Mouse (Mus musculus) kidney, adult 2 months (tissue): ENCODE data around the gene Hoxa13. TPM values are rescaled to one million over a fixed set of nuclear protein-coding genes. Genes with fewer than 3 reads are reported as not detected.

Source experiments
- DNase-seq: peaks from one replicate; pipeline ENCODE4 v3.0.0; 2021
- H3K27ac ChIP-seq: fragments of 200-500 bp; 2 replicates; pipeline ENCODE4 v1.5.1; 2012; ENCODE audit warnings: low read depth, low read length, control low read depth, inconsistent platforms; ENCODE audit not compliant: insufficient read depth
- H3K27me3 ChIP-seq: fragments of 200-500 bp; replicated peaks from 2 replicates; pipeline ENCODE4 v1.6.1; 2012; ENCODE audit warnings: mild to moderate bottlenecking, moderate library complexity, low read length, inconsistent platforms; ENCODE audit not compliant: control insufficient read depth, insufficient read depth
- H3K36me3 ChIP-seq: fragments of 200-500 bp; 2 replicates; pipeline ENCODE4 v1.6.1; 2012; ENCODE audit warnings: mild to moderate bottlenecking, moderate library complexity, low read length, inconsistent platforms; ENCODE audit not compliant: control insufficient read depth, insufficient read depth
- H3K4me1 ChIP-seq: fragments of 200-500 bp; 2 replicates; pipeline ENCODE4 v1.6.1; 2011; ENCODE audit warnings: low read length; ENCODE audit not compliant: control insufficient read depth, insufficient read depth
- H3K4me3 ChIP-seq: fragments of 200-500 bp; 2 replicates; pipeline ENCODE4 v1.5.1; 2011; ENCODE audit warnings: mild to moderate bottlenecking, low read depth, low read length, control low read depth; ENCODE audit not compliant: insufficient read depth
- CTCF ChIP-seq: fragments of 200-500 bp; conservative IDR thresholded peaks from 2 replicates; pipeline ENCODE4 v1.5.1; 2011; ENCODE audit warnings: low read depth, mild to moderate bottlenecking, control low read depth, low read length, moderate library complexity, mixed read lengths; ENCODE audit not compliant: insufficient read depth, insufficient read length
- POLR2A ChIP-seq: fragments of 200-500 bp; IDR thresholded peaks from one replicate; pipeline ENCODE4 v1.6.1; 2011; ENCODE audit warnings: low read depth, low read length, control low read depth
- WGBS: fragments of 180-500 bp; shearing (Covaris S2); methylation state at CpG from one replicate; pipeline ENCODE4 v1.1.7; 2018; 5-methylcytosine and 5-hydroxymethylcytosine counted together
- polyA plus RNA-seq: library from polyadenylated mRNA; depleted of rRNA; stranded (reverse); fragments of >200 nt; gene quantifications from 2 replicates; pipeline ENCODE4 v1.2.3, GENCODE M21; 2012

Gene Hoxa13
- polyA plus RNA-seq, 1 experiment: not detected

GRCm38 (mm10) chr6:52239625-52240388 lies 20.9 kb downstream of the Hoxa13 start:
- 9% methylated on average over 30 of the region's 30 CpGs for WGBS
- Histone ChIP-seq H3K27me3 (no peaks in the 10 kb centered on the region; the same call in 1 of the 2 replicates), H3K27ac (peak overlapping the region; percentile 82), H3K4me3 (peak overlapping the region; percentile 63), H3K4me1 (peaks cover 30% of the 10 kb centered on the region), H3K36me3 (no peaks in the 10 kb centered on the region)
- TF ChIP-seq POLR2A (no peak), CTCF (no peak)
- DNase-seq: peak; percentile 59

GRCm38 (mm10) chr6:52238976-52239375 lies 21.7 kb downstream of the Hoxa13 start:
- WGBS: 29% methylated on average over 7 of the region's 7 CpGs
- Histone ChIP-seq H3K27ac (peak overlapping the region; percentile 69; the same call in 1 of the 2 replicates), H3K27me3 (no peaks in the 10 kb centered on the region), H3K36me3 (no peaks in the 10 kb centered on the region), H3K4me3 (peak overlapping the region; percentile 48), H3K4me1 (peaks cover 30% of the 10 kb centered on the region)
- peak; percentile 50 for DNase-seq
- TF ChIP-seq CTCF: no peak

GRCm38 (mm10) chr6:52238155-52238545 lies 22.5 kb downstream of the Hoxa13 start:
- peak overlapping the region; percentile 31 for H3K4me3 ChIP-seq
- peak overlapping the region; percentile 29 for H3K27ac ChIP-seq
- TF ChIP-seq POLR2A: no peak
- no peak for TF ChIP-seq CTCF
- WGBS: 14% methylated on average over 7 of the region's 7 CpGs
- no peaks in the 10 kb centered on the region for H3K36me3 ChIP-seq
- DNase-seq: peak; percentile 49
- no peaks in the 10 kb centered on the region for H3K27me3 ChIP-seq
- H3K4me1 ChIP-seq: peaks cover 30% of the 10 kb centered on the region

- DNase-seq: peak; percentile 42
Measured at GRCm38 (mm10) chr6:52237346-52238154, 23.1 kb downstream of the Hoxa13 start.

GRCm38 (mm10) chr6:52236806-52237205 lies 23.9 kb downstream of the Hoxa13 start:
- H3K27ac ChIP-seq: peak overlapping the region; percentile 25; the same call in 1 of the 2 replicates
- no peak overlapping the region for H3K4me3 ChIP-seq
- no peak for TF ChIP-seq CTCF
- no peak for TF ChIP-seq POLR2A
- no peaks in the 10 kb centered on the region for H3K36me3 ChIP-seq
- DNase-seq: peak; percentile 40
- H3K4me1 ChIP-seq: peaks cover 30% of the 10 kb centered on the region
- no peaks in the 10 kb centered on the region for H3K27me3 ChIP-seq
- 55% methylated on average over 3 of the region's 3 CpGs for WGBS

More at GRCm38 (mm10) chr6:52237346-52238154, 23.1 kb downstream of the Hoxa13 start:
- H3K36me3 ChIP-seq: no peaks in the 10 kb centered on the region
- no peaks in the 10 kb centered on the region for H3K27me3 ChIP-seq
- H3K4me1 ChIP-seq: peaks cover 30% of the 10 kb centered on the region
- TF ChIP-seq CTCF (no peak), POLR2A (no peak)
- WGBS: 50% methylated on average over 10 of the region's 10 CpGs
- H3K27ac ChIP-seq: peak overlapping the region; percentile 29
- peak overlapping the region; percentile 31 for H3K4me3 ChIP-seq

- TF ChIP-seq CTCF: no peak
- no peak for TF ChIP-seq POLR2A
- peak overlapping the region; percentile 71; the same call in 1 of the 2 replicates for H3K4me3 ChIP-seq
- H3K27ac ChIP-seq: peak overlapping the region; percentile 25; the same call in 1 of the 2 replicates
- H3K4me1 ChIP-seq: peaks cover 24% of the 10 kb centered on the region
- no peak for DNase-seq
- no peaks in the 10 kb centered on the region for H3K36me3 ChIP-seq
- H3K27me3 ChIP-seq: no peaks in the 10 kb centered on the region
- WGBS: 60% methylated on average over 6 of the region's 6 CpGs
Measured at GRCm38 (mm10) chr6:52235866-52236265, 24.8 kb downstream of the Hoxa13 start.

- WGBS: 53% methylated on average over 9 of the region's 9 CpGs
- peak overlapping the region; percentile 71 for H3K4me3 ChIP-seq
- no peak for DNase-seq
- H3K4me1 ChIP-seq: peaks cover 23% of the 10 kb centered on the region
- H3K27me3 ChIP-seq: no peaks in the 10 kb centered on the region
- no peaks in the 10 kb centered on the region for H3K36me3 ChIP-seq
- peak overlapping the region; percentile 25 for H3K27ac ChIP-seq
- TF ChIP-seq CTCF (no peak), POLR2A (no peak)
Measured at GRCm38 (mm10) chr6:52235267-52235666, 25.4 kb downstream of the Hoxa13 start.
